Mouse (Mus musculus) gastrocnemius, adult 2 months (tissue): ENCODE results near the gene Cyp3a13. TPM values are rescaled to one million over a fixed set of nuclear protein-coding genes. Genes with fewer than 3 reads are reported as not detected.

Source experiments
- total RNA-seq, 2 experiments: library from RNA; stranded (reverse); gene quantifications; 2 replicates each; pipeline ENCODE4 v1.2.3; 2021

The Cyp3a13 gene
- total RNA-seq, 2 experiments from 2014 or later, result not detected

Other genes starting within 250 kb of the Cyp3a13 start
- gene Agfg2, start 236.9 kb downstream of the Cyp3a13 start, total RNA-seq, result 10 to 100 TPM in 1 of 2 experiments, 1 to 10 TPM in 1; 3.3 to 10.3 TPM
- under 1 TPM; 0.05 to 0.45 TPM for gene Nyap1, start 180.0 kb downstream of the Cyp3a13 start, total RNA-seq
- gene Tsc22d4, start 175.9 kb downstream of the Cyp3a13 start, total RNA-seq, result 10 to 100 TPM; 43.5 to 58.6 TPM
- 1 to 10 TPM; 5.4 to 6.9 TPM for gene Ppp1r35, start 142.8 kb downstream of the Cyp3a13 start, total RNA-seq
- gene Mepce, start 134.0 kb downstream of the Cyp3a13 start, total RNA-seq, result 10 to 100 TPM; 22.4 to 26.2 TPM
- under 1 TPM; 0.20 to 0.39 TPM for gene Zcwpw1, start 133.8 kb downstream of the Cyp3a13 start, total RNA-seq
- under 1 TPM in 1 of 2 experiments, not detected in 1; 0.20 TPM for gene Pilra, start 85.3 kb downstream of the Cyp3a13 start, total RNA-seq
- under 1 TPM in 1 of 2 experiments, not detected in 1; 0.42 TPM for gene Pilrb1, start 63.5 kb downstream of the Cyp3a13 start, total RNA-seq
- gene Pilrb2, start 49.8 kb downstream of the Cyp3a13 start, total RNA-seq, result under 1 TPM in 1 of 2 experiments, not detected in 1; 0.33 TPM
- under 1 TPM; 0.31 to 0.51 TPM for gene Gjc3, start 41.5 kb upstream of the Cyp3a13 start, total RNA-seq
- not detected for gene Azgp1, start 59.9 kb upstream of the Cyp3a13 start, total RNA-seq
- not detected for gene Smok3a, start 99.6 kb upstream of the Cyp3a13 start, total RNA-seq
- gene Smok3b, start 99.8 kb upstream of the Cyp3a13 start, total RNA-seq, result not detected
- not detected for gene Smok3c, start 131.6 kb upstream of the Cyp3a13 start, total RNA-seq
- 10 to 100 TPM; 10.7 to 10.8 TPM for gene Zkscan1, start 163.5 kb upstream of the Cyp3a13 start, total RNA-seq
- gene Zscan21, start 195.3 kb upstream of the Cyp3a13 start, total RNA-seq, result 10 to 100 TPM; 12.7 to 17.0 TPM
- 1 to 10 TPM; 3.7 to 6.9 TPM for gene Zfp113, start 234.1 kb upstream of the Cyp3a13 start, total RNA-seq
- gene Cops6, start 239.5 kb upstream of the Cyp3a13 start, total RNA-seq, result 100 to 1,000 TPM in 1 of 2 experiments, 10 to 100 TPM in 1; 97.7 to 111 TPM